Mouse (Mus musculus) heart, embryonic 15.5 days (tissue): Measurements from ENCODE around the gene Brd2. TPM values are rescaled to one million over a fixed set of nuclear protein-coding genes. Genes with fewer than 3 reads are reported as not detected.
"Not testable (repeated sequence)": the region's sequence is repeated elsewhere in the genome, so short reads cannot be mapped to it uniquely, and the experiment has no call there.

Experiments used
- ATAC-seq: fragments of 200-750 bp; cut with Nextera tagmentation; replicated peaks from 2 replicates; pipeline ENCODE4 v1.8.0; 2017; ENCODE audit warnings: low read depth, moderate TSS enrichment; ENCODE audit not compliant: insufficient number of reproducible peaks, insufficient read depth, low FRiP score
- H3K27ac ChIP-seq: fragments of 300-500 bp; sonication (generic); 2 replicates; pipeline ENCODE4 v1.5.1; 2015; ENCODE audit warnings: mild to moderate bottlenecking, inconsistent platforms
- H3K27me3 ChIP-seq: fragments of 300-500 bp; sonication (generic); 2 replicates; pipeline ENCODE4 v1.6.1; 2015; ENCODE audit warnings: inconsistent platforms
- H3K36me3 ChIP-seq: fragments of 300-500 bp; sonication (generic); 2 replicates; pipeline ENCODE4 v1.6.1; 2015; ENCODE audit warnings: mild to moderate bottlenecking, inconsistent platforms
- H3K4me1 ChIP-seq: fragments of 300-500 bp; sonication (generic); replicated peaks from 2 replicates; pipeline ENCODE4 v1.6.1; 2015; ENCODE audit warnings: inconsistent platforms
- H3K4me2 ChIP-seq: fragments of 300-500 bp; sonication (generic); 2 replicates; pipeline ENCODE4 v1.6.1; 2015; ENCODE audit warnings: inconsistent platforms, mild to moderate bottlenecking, moderate library complexity
- H3K4me3 ChIP-seq: fragments of 300-500 bp; sonication (generic); 2 replicates; pipeline ENCODE4 v1.5.1; 2015; ENCODE audit warnings: mild to moderate bottlenecking, inconsistent platforms
- H3K9ac ChIP-seq: fragments of 300-500 bp; sonication (generic); 2 replicates; pipeline ENCODE4 v1.6.1; 2015; ENCODE audit warnings: mild to moderate bottlenecking, inconsistent platforms
- H3K9me3 ChIP-seq: fragments of 300-500 bp; sonication (generic); replicated peaks from 2 replicates; pipeline ENCODE4 v1.6.1; 2016; ENCODE audit warnings: inconsistent platforms
- WGBS: fragments of 180-500 bp; shearing (Covaris S2); methylation state at CpG from one replicate; pipeline ENCODE4 v1.1.7; 2015; ENCODE audit warnings: mixed read lengths; 5-methylcytosine and 5-hydroxymethylcytosine counted together
- polyA plus RNA-seq: library from polyadenylated mRNA; unstranded; fragments of >200 nt; fragmentation: Nextera tagmentation; extraction: Ambion mirVana; gene quantifications from 2 replicates; pipeline ENCODE4 v1.2.1, GENCODE M21; 2015

Gene Brd2
- 59.0 and 77.7 TPM in 2 replicates for polyA plus RNA-seq

- H3K4me2 ChIP-seq: peak within 1 kb of the TSS; percentile 84
- H3K4me3 ChIP-seq: peak within 1 kb of the TSS; percentile 82
- H3K9me3 ChIP-seq: no peaks in the 10 kb centered on the region
- H3K27ac ChIP-seq: peak within 1 kb of the TSS; percentile 100
- H3K27me3 ChIP-seq: no peaks in the 10 kb centered on the region
- peak within 1 kb of the TSS; percentile 96 for H3K9ac ChIP-seq
- H3K4me1 ChIP-seq: peaks cover 29% of the 10 kb centered on the region
- peaks cover under 1% of the 10 kb centered on the region; the same call in 1 of the 2 replicates for H3K36me3 ChIP-seq
- peak; percentile 64 for ATAC-seq
- WGBS: under 1% methylated on average over 72 of the region's 75 CpGs
Observed at GRCm38 (mm10) chr17:34122188-34122984, at the start of gene Brd2. TSS of gene Brd2 (minus strand) at chr17:34122634.

- H3K4me2 ChIP-seq: no peak overlapping the region; the same call in 1 of the 2 replicates
Observed at GRCm38 (mm10) chr17:34170877-34171498, 48.6 kb upstream of the Brd2 start.

GRCm38 (mm10) chr17:34170487-34170876, 48.0 kb upstream of the Brd2 start:
- Histone ChIP-seq H3K27me3 (peaks cover 6% of the 10 kb centered on the region; the same call in 1 of the 2 replicates), H3K36me3 (no peaks in the 10 kb centered on the region), H3K4me1 (no peaks in the 10 kb centered on the region), H3K9ac (no peak overlapping the region), H3K27ac (no peak overlapping the region), H3K4me3 (no peak overlapping the region), H3K4me2 (no peak overlapping the region), H3K9me3 (no peaks in the 10 kb centered on the region)
- 21% methylated on average over 4 of the region's 4 CpGs for WGBS
- no peak for ATAC-seq

More at GRCm38 (mm10) chr17:34170877-34171498, 48.6 kb upstream of the Brd2 start:
- Histone ChIP-seq H3K4me3 (no peak overlapping the region), H3K27ac (no peak overlapping the region), H3K27me3 (peaks cover 6% of the 10 kb centered on the region; the same call in 1 of the 2 replicates), H3K4me1 (no peaks in the 10 kb centered on the region), H3K9me3 (no peaks in the 10 kb centered on the region), H3K9ac (no peak overlapping the region), H3K36me3 (no peaks in the 10 kb centered on the region)
- no peak for ATAC-seq
- WGBS: 36% methylated on average over 13 of the region's 13 CpGs

GRCm38 (mm10) chr17:34169279-34169678, 46.8 kb upstream of the Brd2 start:
- Histone ChIP-seq H3K27me3 (0 out of 2 replicates have a peak, but pooled peaks cover 3% of the 10 kb centered on the region), H3K36me3 (no peaks in the 10 kb centered on the region), H3K27ac (no peak overlapping the region), H3K9ac (no peak overlapping the region), H3K4me1 (no peaks in the 10 kb centered on the region), H3K4me3 (no peak overlapping the region), H3K4me2 (no peak overlapping the region), H3K9me3 (no peaks in the 10 kb centered on the region)
- no peak for ATAC-seq
- WGBS: 0% methylated on average over 2 of the region's 2 CpGs

- WGBS: 64% methylated on average over 6 of the region's 6 CpGs
Observed at GRCm38 (mm10) chr17:34165033-34165730, 42.7 kb upstream of the Brd2 start.

GRCm38 (mm10) chr17:34164202-34164895, 41.9 kb upstream of the Brd2 start:
- H3K4me3 ChIP-seq: no peak overlapping the region
- WGBS: 33% methylated on average over 9 of the region's 9 CpGs
- no peak overlapping the region for H3K4me2 ChIP-seq
- H3K9ac ChIP-seq: no peak overlapping the region
- H3K36me3 ChIP-seq: no peaks in the 10 kb centered on the region
- H3K9me3 ChIP-seq: no peaks in the 10 kb centered on the region
- no peak overlapping the region for H3K27ac ChIP-seq
- H3K27me3 ChIP-seq: peaks cover 5% of the 10 kb centered on the region; the same call in 1 of the 2 replicates
- no peak for ATAC-seq
- H3K4me1 ChIP-seq: no peaks in the 10 kb centered on the region

More at GRCm38 (mm10) chr17:34165033-34165730, 42.7 kb upstream of the Brd2 start:
- Histone ChIP-seq H3K27ac (no peak overlapping the region), H3K4me3 (no peak overlapping the region), H3K4me1 (no peaks in the 10 kb centered on the region), H3K27me3 (peaks cover 4% of the 10 kb centered on the region; the same call in 1 of the 2 replicates), H3K36me3 (no peaks in the 10 kb centered on the region), H3K4me2 (no peak overlapping the region), H3K9me3 (no peaks in the 10 kb centered on the region), H3K9ac (no peak overlapping the region)
- no peak for ATAC-seq

- Histone ChIP-seq H3K9ac (no peak overlapping the region), H3K9me3 (no peaks in the 10 kb centered on the region), H3K27ac (no peak overlapping the region), H3K4me2 (no peak overlapping the region), H3K36me3 (no peaks in the 10 kb centered on the region), H3K4me3 (no peak overlapping the region), H3K27me3 (peaks cover 15% of the 10 kb centered on the region; the same call in 1 of the 2 replicates), H3K4me1 (no peaks in the 10 kb centered on the region)
- WGBS: 51% methylated on average over 5 of the region's 5 CpGs
- no peak for ATAC-seq
Observed at GRCm38 (mm10) chr17:34155534-34155933, 33.1 kb upstream of the Brd2 start.

GRCm38 (mm10) chr17:34152923-34153322, 30.5 kb upstream of the Brd2 start, which contains the start of gene H2-DMb1:
TSS of gene H2-DMb1 (plus strand) at chr17:34153072.
- no peak within 1 kb of the TSS for H3K27ac ChIP-seq
- H3K9me3 ChIP-seq: no peaks in the 10 kb centered on the region
- H3K9ac ChIP-seq: no peak within 1 kb of the TSS
- 49% methylated on average over 4 of the region's 4 CpGs for WGBS
- no peak for ATAC-seq
- no peak within 1 kb of the TSS for H3K4me2 ChIP-seq
- no peaks in the 10 kb centered on the region for H3K4me1 ChIP-seq
- H3K27me3 ChIP-seq: peaks cover 11% of the 10 kb centered on the region; the same call in 1 of the 2 replicates
- no peak within 1 kb of the TSS for H3K4me3 ChIP-seq
- no peaks in the 10 kb centered on the region for H3K36me3 ChIP-seq

GRCm38 (mm10) chr17:34144960-34145371, 22.5 kb upstream of the Brd2 start:
- Histone ChIP-seq H3K4me1 (peaks cover 3% of the 10 kb centered on the region), H3K36me3 (no peaks in the 10 kb centered on the region), H3K27ac (no peak overlapping the region), H3K27me3 (peaks cover 28% of the 10 kb centered on the region), H3K9me3 (no peaks in the 10 kb centered on the region), H3K9ac (no peak overlapping the region), H3K4me2 (no peak overlapping the region), H3K4me3 (no peak overlapping the region)
- ATAC-seq: no peak
- WGBS: 75% methylated on average over 3 of the region's 3 CpGs

GRCm38 (mm10) chr17:34144221-34144620, 21.8 kb upstream of the Brd2 start:
- WGBS: 84% methylated on average over 4 of the region's 4 CpGs
- not testable (repeated sequence) for H3K36me3 ChIP-seq
- H3K27me3 ChIP-seq: peaks cover 35% of the 10 kb centered on the region

More at GRCm38 (mm10) chr17:34144221-34144620, 21.8 kb upstream of the Brd2 start:
- H3K4me3 ChIP-seq, ATAC-seq, H3K27ac ChIP-seq, H3K9ac ChIP-seq, H3K9me3 ChIP-seq, H3K4me2 ChIP-seq: not testable (repeated sequence)
- H3K4me1 ChIP-seq: peaks cover 11% of the 10 kb centered on the region
